Mouse (Mus musculus): ENCODE measurements at regions not wholly inside any gene's neighbourhood (a gene's known extent, or its start where the extent isn't known, plus 50 kb on each side); places are given as distances from the start of the nearest gene placed in this dataset.
A peak's percentile ranks its signal among the peaks of the same experiment; 100 is the strongest.

- no peak for DNase-seq (ENCODE audit: low spot score in 2 of 2)
Observed at GRCm38 (mm10) chr1:88575917-88576669, 66.2 kb upstream of the Glrp1 start.

- no peak for DNase-seq (ENCODE audit: low spot score in 2 of 2)
Observed at GRCm38 (mm10) chr1:88575291-88575690, 65.4 kb upstream of the Glrp1 start.

GRCm38 (mm10) chr1:88572161-88572560, 62.3 kb upstream of the Glrp1 start:
- DNase-seq (ENCODE audit: low spot score in 2 of 2): no peak

- no peak for DNase-seq (ENCODE audit: low spot score in 2 of 2)
Observed at GRCm38 (mm10) chr1:88568447-88569053, 58.7 kb upstream of the Glrp1 start.

- DNase-seq (ENCODE audit: low spot score in 2 of 2): no peak
Observed at GRCm38 (mm10) chr1:88567198-88567597, 57.3 kb upstream of the Glrp1 start.

- DNase-seq (ENCODE audit: low spot score in 2 of 2): no peak
Observed at GRCm38 (mm10) chr1:88566426-88566825, 56.6 kb upstream of the Glrp1 start.

- DNase-seq (ENCODE audit: low spot score in 2 of 2): no peak
Observed at GRCm38 (mm10) chr1:88564825-88565224, 55.0 kb upstream of the Glrp1 start.

- DNase-seq (ENCODE audit: low spot score in 2 of 2): peak; percentile 77 to 89
Observed at GRCm38 (mm10) chr1:88562361-88562760, 52.5 kb upstream of the Glrp1 start.

GRCm38 (mm10) chr1:88560771-88561170, 50.9 kb upstream of the Glrp1 start:
- DNase-seq (ENCODE audit: low spot score in 2 of 2): no peak
